Mouse (Mus musculus): Measurements from ENCODE around the gene Tssk3. TPM values are rescaled to one million over a fixed set of nuclear protein-coding genes. Genes with fewer than 3 reads are reported as not detected.
"Not testable (repeated sequence)": the region's sequence is repeated elsewhere in the genome, so short reads cannot be mapped to it uniquely, and the experiment has no call there.

The Tssk3 gene
- polyA plus RNA-seq, 1 experiment from 2014 or later, result not detected

- Histone ChIP-seq H3K27me3 (no peaks in the 10 kb centered on the region), H3K4me1 (replicated peaks) (peaks cover 15% of the 10 kb centered on the region), H3K4me2 (peak within 1 kb of the TSS; percentile 83), H3K36me3 (peaks cover 14% of the 10 kb centered on the region), H3K9me3 (replicated peaks) (no peaks in the 10 kb centered on the region), H3K9ac (peak within 1 kb of the TSS; percentile 94), H3K27ac (peak within 1 kb of the TSS; percentile 88), H3K4me3 (peak within 1 kb of the TSS; percentile 99)
- peak; percentile 98 for ATAC-seq (replicated peaks; ENCODE audit: insufficient number of reproducible peaks, insufficient read depth, low FRiP score, low read depth)
- WGBS, result under 1% methylated on average over 46 of the region's 46 CpGs
Observed at GRCm38 (mm10) chr4:129461183-129461960, 29.4 kb downstream of the Tssk3 start, which contains the start of gene Bsdc1. TSS of gene Bsdc1 (plus strand) at chr4:129461581.

DNA sequence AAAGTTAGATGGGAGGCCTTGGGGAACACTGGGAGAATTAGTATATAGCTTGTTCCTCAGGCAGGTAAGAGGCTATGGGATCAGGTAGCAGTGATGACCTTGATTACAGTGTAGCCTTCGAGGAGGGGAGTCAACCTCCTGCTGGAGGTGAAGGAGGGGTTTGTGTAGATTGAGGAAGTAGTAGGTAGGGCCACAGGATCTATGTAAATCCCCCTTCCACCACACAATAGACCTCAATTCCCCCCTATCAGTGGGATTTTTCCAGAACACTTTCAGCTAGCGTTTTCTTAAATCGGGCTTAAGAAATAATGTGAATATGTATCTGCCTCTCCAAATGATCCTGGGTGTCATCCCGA, 30.0 kb downstream of the Tssk3 start:
- Histone ChIP-seq H3K27ac (peak overlapping the region; percentile 88), H3K4me3 (peak overlapping the region; percentile 99), H3K4me1 (replicated peaks) (peaks cover 15% of the 10 kb centered on the region), H3K9ac (peak overlapping the region; percentile 63), H3K36me3 (peaks cover 9% of the 10 kb centered on the region), H3K27me3 (no peaks in the 10 kb centered on the region), H3K9me3 (replicated peaks) (no peaks in the 10 kb centered on the region), H3K4me2 (peak overlapping the region; percentile 69)
- ATAC-seq (replicated peaks; ENCODE audit: insufficient number of reproducible peaks, insufficient read depth, low FRiP score, low read depth), result no peak
- WGBS, result 1% methylated on average over 4 of the region's 4 CpGs

- WGBS, result 95% methylated on average over 3 of the region's 3 CpGs
- no peaks in the 10 kb centered on the region; the same call in 1 of the 2 replicates for H3K36me3 ChIP-seq
- H3K4me1 ChIP-seq (replicated peaks), result peaks cover 15% of the 10 kb centered on the region
- H3K27ac ChIP-seq, result no peak overlapping the region
- H3K4me3 ChIP-seq, result no peak overlapping the region
- H3K27me3 ChIP-seq, result no peaks in the 10 kb centered on the region
- no peak overlapping the region for H3K9ac ChIP-seq
- no peak for ATAC-seq (replicated peaks; ENCODE audit: insufficient number of reproducible peaks, insufficient read depth, low FRiP score, low read depth)
- H3K4me2 ChIP-seq, result no peak overlapping the region
- no peaks in the 10 kb centered on the region for H3K9me3 ChIP-seq (replicated peaks)
Observed at GRCm38 (mm10) chr4:129459726-129460125, 31.1 kb downstream of the Tssk3 start.

- H3K27me3 ChIP-seq; H3K36me3 ChIP-seq; H3K9ac ChIP-seq; H3K9me3 ChIP-seq (replicated peaks); H3K4me1 ChIP-seq (replicated peaks); ATAC-seq (replicated peaks; ENCODE audit: insufficient number of reproducible peaks, insufficient read depth, low FRiP score, low read depth); H3K4me3 ChIP-seq; H3K4me2 ChIP-seq; H3K27ac ChIP-seq: not testable (repeated sequence)
- WGBS, result 60% methylated on average over 2 of the region's 2 CpGs
Observed at GRCm38 (mm10) chr4:129457311-129457710, 33.5 kb downstream of the Tssk3 start.

DNA sequence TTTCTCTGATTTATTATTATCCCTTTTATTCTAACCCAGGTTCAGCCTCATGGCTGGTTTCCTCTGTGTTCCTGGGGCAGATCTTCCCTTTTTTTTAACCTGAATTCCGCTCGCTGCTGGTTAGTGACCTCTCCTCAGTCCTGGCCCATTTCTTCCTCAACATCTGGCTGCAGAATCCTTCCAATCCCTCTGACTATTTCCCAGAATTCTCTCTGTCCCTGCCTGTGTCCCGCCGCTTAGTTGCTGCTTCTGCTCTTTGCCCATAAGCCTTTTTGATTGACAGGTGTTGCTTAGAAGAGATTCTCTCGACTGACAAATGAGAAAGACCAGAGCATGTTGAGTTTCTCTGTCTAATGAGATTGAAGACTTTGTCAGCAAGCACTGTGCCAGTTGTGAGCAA, 34.7 kb downstream of the Tssk3 start:
- Histone ChIP-seq H3K27me3 (no peaks in the 10 kb centered on the region), H3K9ac (no peak overlapping the region), H3K36me3 (no peaks in the 10 kb centered on the region), H3K27ac (no peak overlapping the region), H3K4me3 (no peak overlapping the region), H3K4me2 (no peak overlapping the region), H3K4me1 (replicated peaks) (peaks cover 3% of the 10 kb centered on the region), H3K9me3 (replicated peaks) (no peaks in the 10 kb centered on the region)
- 49% methylated on average over 5 of the region's 5 CpGs for WGBS
- no peak for ATAC-seq (replicated peaks; ENCODE audit: insufficient number of reproducible peaks, insufficient read depth, low FRiP score, low read depth)

DNA sequence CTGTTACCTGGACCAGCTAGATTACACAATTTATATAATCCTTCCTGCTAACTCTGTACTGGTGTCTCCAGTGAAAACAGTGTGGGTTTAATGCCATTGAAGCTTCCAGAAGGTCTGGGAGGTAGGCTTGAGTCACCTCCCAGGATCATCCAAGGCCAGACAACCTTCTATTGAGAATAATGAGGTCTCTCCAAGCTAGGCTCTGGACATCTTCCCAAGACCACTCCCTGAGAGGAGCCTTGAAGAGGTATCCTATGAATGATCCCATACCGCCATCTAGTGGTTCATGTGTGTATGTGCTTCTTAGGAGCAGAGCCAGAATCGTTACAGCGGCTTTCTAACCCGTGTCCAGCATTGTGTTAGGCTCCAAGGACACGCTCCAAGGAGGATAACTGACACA, 35.6 kb downstream of the Tssk3 start:
- Histone ChIP-seq H3K4me3 (no peak overlapping the region), H3K36me3 (no peaks in the 10 kb centered on the region), H3K27me3 (no peaks in the 10 kb centered on the region), H3K9me3 (replicated peaks) (no peaks in the 10 kb centered on the region), H3K27ac (no peak overlapping the region), H3K9ac (no peak overlapping the region), H3K4me2 (no peak overlapping the region), H3K4me1 (replicated peaks) (no peaks in the 10 kb centered on the region; the same call in 1 of the 2 replicates)
- WGBS, result 2% methylated on average over 5 of the region's 5 CpGs
- ATAC-seq (replicated peaks; ENCODE audit: insufficient number of reproducible peaks, insufficient read depth, low FRiP score, low read depth), result peak; percentile 74

DNA sequence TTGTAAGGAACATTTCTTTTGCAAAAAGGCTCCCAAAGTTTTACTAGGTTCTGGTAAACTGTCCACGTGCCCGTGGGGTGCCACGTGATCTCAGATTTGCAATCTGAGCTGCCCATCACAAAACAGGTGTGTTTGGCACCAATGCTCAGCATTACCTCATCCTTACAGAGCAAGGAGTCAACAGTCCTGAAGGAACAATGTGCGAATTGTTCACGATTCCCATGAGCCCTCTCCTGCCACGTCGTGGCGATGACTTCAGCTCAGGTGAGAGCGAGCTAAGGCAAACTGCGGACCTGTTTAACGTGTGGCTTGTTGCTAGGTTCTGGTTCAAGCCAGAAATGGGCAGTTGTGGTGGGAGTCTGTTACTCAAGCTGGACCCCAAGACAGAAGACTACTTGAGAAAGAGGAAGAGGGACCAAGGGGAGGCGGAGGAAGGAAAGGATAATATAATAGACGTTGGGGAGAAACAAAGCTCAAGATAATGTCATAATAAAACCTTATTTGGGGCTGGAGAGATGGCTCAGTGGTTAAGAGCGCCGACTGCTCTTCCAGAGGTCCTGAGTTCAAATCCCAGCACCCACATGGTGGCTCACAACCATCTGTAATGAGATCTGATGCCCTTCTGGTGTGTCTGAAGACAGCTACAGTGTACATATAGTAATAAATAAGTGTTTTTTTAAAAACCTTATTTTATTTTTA, 39.2 kb downstream of the Tssk3 start:
- no peaks in the 10 kb centered on the region for H3K9me3 ChIP-seq (replicated peaks)
- WGBS, result 79% methylated on average over 15 of the region's 15 CpGs
- no peaks in the 10 kb centered on the region for H3K27me3 ChIP-seq
- H3K27ac ChIP-seq, result no peak overlapping the region
- no peak overlapping the region for H3K4me2 ChIP-seq
- no peak overlapping the region for H3K9ac ChIP-seq
- no peaks in the 10 kb centered on the region for H3K36me3 ChIP-seq
- peaks cover 9% of the 10 kb centered on the region for H3K4me1 ChIP-seq (replicated peaks)
- no peak overlapping the region for H3K4me3 ChIP-seq
- ATAC-seq (replicated peaks; ENCODE audit: insufficient number of reproducible peaks, insufficient read depth, low FRiP score, low read depth), result no peak

DNA sequence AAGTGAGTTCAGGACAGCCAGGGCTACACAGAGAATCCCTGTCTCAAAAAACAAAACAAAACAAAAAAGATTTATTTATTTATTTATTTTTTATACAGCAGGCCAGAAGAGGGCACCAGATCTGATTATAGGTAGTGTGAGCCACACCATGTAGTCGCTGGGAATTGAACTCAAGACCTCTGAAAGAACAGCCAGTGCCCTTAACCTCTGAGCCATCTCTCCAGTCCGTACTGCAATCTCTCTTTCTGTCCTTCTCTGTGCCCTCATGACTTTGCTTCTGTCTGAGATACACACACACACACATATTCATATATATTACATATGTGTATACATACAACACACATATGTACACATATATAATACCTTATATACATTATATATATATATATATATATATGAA, 40.0 kb downstream of the Tssk3 start:
- no peak for ATAC-seq (replicated peaks; ENCODE audit: insufficient number of reproducible peaks, insufficient read depth, low FRiP score, low read depth)
- Histone ChIP-seq H3K4me1 (replicated peaks) (peaks cover 9% of the 10 kb centered on the region), H3K4me2 (no peak overlapping the region), H3K27me3 (no peaks in the 10 kb centered on the region), H3K9me3 (replicated peaks) (no peaks in the 10 kb centered on the region), H3K36me3 (no peaks in the 10 kb centered on the region), H3K27ac (no peak overlapping the region), H3K4me3 (no peak overlapping the region), H3K9ac (no peak overlapping the region)
- 62% methylated on average over 2 of the region's 2 CpGs for WGBS

DNA sequence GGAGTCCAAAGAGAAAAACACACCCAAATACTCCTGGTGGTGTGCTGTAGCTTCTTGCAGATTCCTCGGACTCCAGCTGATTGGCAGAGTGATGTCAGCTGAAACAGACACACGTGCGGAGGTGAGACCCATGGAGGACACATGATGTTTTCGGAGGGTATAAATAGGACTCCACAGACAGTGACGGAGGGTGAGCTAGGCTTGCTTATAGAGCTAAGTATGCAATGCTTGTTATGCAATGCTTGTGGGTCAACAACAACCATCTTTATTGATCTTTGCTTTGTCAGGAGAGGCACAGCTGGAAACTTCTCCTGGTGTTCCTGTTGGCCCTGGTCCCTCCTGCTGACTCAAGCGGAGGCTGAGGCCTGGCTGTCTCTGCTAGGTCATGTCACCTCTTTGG, 42.1 kb downstream of the Tssk3 start:
- H3K27me3 ChIP-seq, result no peaks in the 10 kb centered on the region
- H3K27ac ChIP-seq, result no peak overlapping the region
- no peaks in the 10 kb centered on the region for H3K36me3 ChIP-seq
- 80% methylated on average over 6 of the region's 6 CpGs for WGBS
- H3K9ac ChIP-seq, result no peak overlapping the region
- peaks cover 16% of the 10 kb centered on the region for H3K4me1 ChIP-seq (replicated peaks)
- no peaks in the 10 kb centered on the region for H3K9me3 ChIP-seq (replicated peaks)
- H3K4me2 ChIP-seq, result no peak overlapping the region
- no peak overlapping the region for H3K4me3 ChIP-seq
- no peak for ATAC-seq (replicated peaks; ENCODE audit: insufficient number of reproducible peaks, insufficient read depth, low FRiP score, low read depth)

GRCm38 (mm10) chr4:129447778-129448563, 42.9 kb downstream of the Tssk3 start:
- 53% methylated on average over 11 of the region's 11 CpGs for WGBS
- no peak for ATAC-seq (replicated peaks; ENCODE audit: insufficient number of reproducible peaks, insufficient read depth, low FRiP score, low read depth)
- no peaks in the 10 kb centered on the region for H3K36me3 ChIP-seq
- H3K27me3 ChIP-seq, result no peaks in the 10 kb centered on the region
- H3K27ac ChIP-seq, result peak overlapping the region; percentile 48
- H3K4me1 ChIP-seq (replicated peaks), result peaks cover 16% of the 10 kb centered on the region
- H3K9me3 ChIP-seq (replicated peaks), result no peaks in the 10 kb centered on the region
- H3K4me2 ChIP-seq, result no peak overlapping the region
- H3K9ac ChIP-seq, result no peak overlapping the region
- no peak overlapping the region for H3K4me3 ChIP-seq

- H3K27me3 ChIP-seq, result peaks cover 3% of the 10 kb centered on the region; the same call in 1 of the 2 replicates
- H3K4me3 ChIP-seq, result no peak overlapping the region
- no peaks in the 10 kb centered on the region for H3K36me3 ChIP-seq
- H3K9me3 ChIP-seq (replicated peaks), result no peaks in the 10 kb centered on the region
- ATAC-seq (replicated peaks; ENCODE audit: insufficient number of reproducible peaks, insufficient read depth, low FRiP score, low read depth), result no peak
- no peak overlapping the region for H3K9ac ChIP-seq
- 65% methylated on average over 8 of the region's 8 CpGs for WGBS
- no peak overlapping the region for H3K4me2 ChIP-seq
- peak overlapping the region; percentile 48 for H3K27ac ChIP-seq
- H3K4me1 ChIP-seq (replicated peaks), result peaks cover 16% of the 10 kb centered on the region
Observed at GRCm38 (mm10) chr4:129447360-129447759, 43.5 kb downstream of the Tssk3 start.
